Mouse (Mus musculus) hindbrain, embryonic 15.5 days (tissue): ENCODE results near the gene Acsf2. TPM values are rescaled to one million over a fixed set of nuclear protein-coding genes. Genes with fewer than 3 reads are reported as not detected.

Source experiments
- ATAC-seq: fragments of 200-750 bp; cut with Nextera tagmentation; 2 replicates; pipeline ENCODE4 v1.8.0; 2017; ENCODE audit warnings: low read depth, moderate number of reproducible peaks, moderate TSS enrichment; ENCODE audit not compliant: low FRiP score
- H3K27ac ChIP-seq: fragments of 300-500 bp; sonication (generic); replicated peaks from 2 replicates; pipeline ENCODE4 v1.5.1; 2015; ENCODE audit warnings: mild to moderate bottlenecking, inconsistent platforms
- H3K27me3 ChIP-seq: fragments of 300-500 bp; sonication (generic); 2 replicates; pipeline ENCODE4 v1.6.1; 2015; ENCODE audit warnings: control low read depth, inconsistent platforms
- H3K36me3 ChIP-seq: fragments of 300-500 bp; sonication (generic); 2 replicates; pipeline ENCODE4 v1.6.1; 2015; ENCODE audit warnings: control low read depth, inconsistent platforms
- H3K4me1 ChIP-seq: fragments of 300-500 bp; sonication (generic); replicated peaks from 2 replicates; pipeline ENCODE4 v1.6.1; 2015; ENCODE audit warnings: control low read depth, inconsistent platforms
- H3K4me2 ChIP-seq: fragments of 300-500 bp; sonication (generic); 2 replicates; pipeline ENCODE4 v1.6.1; 2015; ENCODE audit warnings: moderate library complexity, mild to moderate bottlenecking, inconsistent platforms
- H3K4me3 ChIP-seq: fragments of 300-500 bp; sonication (generic); 2 replicates; pipeline ENCODE4 v1.5.1; 2015; ENCODE audit warnings: mild to moderate bottlenecking, inconsistent platforms
- H3K9ac ChIP-seq: fragments of 300-500 bp; sonication (generic); 2 replicates; pipeline ENCODE4 v1.6.1; 2015; ENCODE audit warnings: inconsistent platforms
- H3K9me3 ChIP-seq: fragments of 300-500 bp; sonication (generic); 2 replicates; pipeline ENCODE4 v1.6.1; 2016; ENCODE audit warnings: control low read depth, inconsistent platforms
- WGBS: fragments of 180-500 bp; shearing (Covaris S2); methylation state at CpG from one replicate; pipeline ENCODE4 v1.1.7; 2015; 5-methylcytosine and 5-hydroxymethylcytosine counted together
- polyA plus RNA-seq: library from polyadenylated mRNA; unstranded; fragments of >200 nt; fragmentation: Nextera tagmentation; extraction: Ambion mirVana; gene quantifications from 2 replicates; pipeline ENCODE4 v1.2.1, GENCODE M21; 2015

Acsf2 gene
- polyA plus RNA-seq, 1 experiment from 2014 or later: 2.2 TPM

- Histone ChIP-seq H3K27ac (no peak overlapping the region), H3K4me2 (no peak overlapping the region), H3K36me3 (no peaks in the 10 kb centered on the region), H3K27me3 (no peaks in the 10 kb centered on the region), H3K4me3 (no peak overlapping the region), H3K4me1 (no peaks in the 10 kb centered on the region), H3K9ac (no peak overlapping the region), H3K9me3 (no peaks in the 10 kb centered on the region)
- WGBS: 75% methylated on average over 6 of the region's 6 CpGs
- no peak for ATAC-seq
These were observed 14.2 kb downstream of the Acsf2 start for GRCm38 (mm10) chr11:94587511-94587910.

- Histone ChIP-seq H3K36me3 (no peaks in the 10 kb centered on the region), H3K9me3 (no peaks in the 10 kb centered on the region), H3K4me1 (no peaks in the 10 kb centered on the region), H3K9ac (no peak overlapping the region), H3K4me3 (no peak overlapping the region), H3K4me2 (no peak overlapping the region), H3K27ac (no peak overlapping the region), H3K27me3 (no peaks in the 10 kb centered on the region)
- ATAC-seq: no peak
- WGBS: 95% methylated on average over 9 of the region's 9 CpGs
These were observed 16.6 kb downstream of the Acsf2 start for GRCm38 (mm10) chr11:94585091-94585490.

- 93% methylated on average over 5 of the region's 5 CpGs for WGBS
- no peaks in the 10 kb centered on the region for H3K36me3 ChIP-seq
- no peak overlapping the region for H3K4me2 ChIP-seq
- no peaks in the 10 kb centered on the region for H3K4me1 ChIP-seq
- no peaks in the 10 kb centered on the region for H3K9me3 ChIP-seq
- no peak for ATAC-seq
- no peak overlapping the region for H3K9ac ChIP-seq
- H3K27me3 ChIP-seq: no peaks in the 10 kb centered on the region
- H3K4me3 ChIP-seq: no peak overlapping the region
- no peak overlapping the region for H3K27ac ChIP-seq
These were observed 21.4 kb downstream of the Acsf2 start for GRCm38 (mm10) chr11:94580111-94580740.

- Histone ChIP-seq H3K36me3 (no peaks in the 10 kb centered on the region), H3K27me3 (no peaks in the 10 kb centered on the region), H3K4me3 (no peak overlapping the region), H3K9ac (no peak overlapping the region), H3K4me1 (no peaks in the 10 kb centered on the region), H3K9me3 (no peaks in the 10 kb centered on the region), H3K4me2 (no peak overlapping the region), H3K27ac (no peak overlapping the region)
- no peak for ATAC-seq
- WGBS: 85% methylated on average over 9 of the region's 9 CpGs
These were observed 25.3 kb downstream of the Acsf2 start for GRCm38 (mm10) chr11:94576361-94576760.

GRCm38 (mm10) chr11:94575036-94575435, 26.6 kb downstream of the Acsf2 start:
- Histone ChIP-seq H3K4me2 (no peak overlapping the region), H3K27me3 (no peaks in the 10 kb centered on the region), H3K9ac (no peak overlapping the region), H3K4me1 (no peaks in the 10 kb centered on the region), H3K27ac (no peak overlapping the region), H3K4me3 (no peak overlapping the region), H3K9me3 (no peaks in the 10 kb centered on the region), H3K36me3 (no peaks in the 10 kb centered on the region)
- 82% methylated on average over 2 of the region's 2 CpGs for WGBS
- no peak for ATAC-seq

- Histone ChIP-seq H3K9me3 (no peaks in the 10 kb centered on the region), H3K27me3 (no peaks in the 10 kb centered on the region), H3K9ac (no peak overlapping the region), H3K4me3 (no peak overlapping the region), H3K27ac (no peak overlapping the region), H3K36me3 (no peaks in the 10 kb centered on the region), H3K4me2 (no peak overlapping the region), H3K4me1 (no peaks in the 10 kb centered on the region)
- WGBS: 25% methylated on average over 6 of the region's 7 CpGs
- ATAC-seq: no peak
These were observed 27.1 kb downstream of the Acsf2 start for GRCm38 (mm10) chr11:94574560-94574959.

GRCm38 (mm10) chr11:94571850-94572249, 29.8 kb downstream of the Acsf2 start:
- no peaks in the 10 kb centered on the region for H3K9me3 ChIP-seq
- no peak overlapping the region for H3K27ac ChIP-seq
- no peak overlapping the region for H3K4me3 ChIP-seq
- ATAC-seq: no peak
- H3K9ac ChIP-seq: no peak overlapping the region
- no peaks in the 10 kb centered on the region for H3K4me1 ChIP-seq
- WGBS: 95% methylated on average over 1 of the region's 1 CpGs
- H3K27me3 ChIP-seq: no peaks in the 10 kb centered on the region
- no peak overlapping the region for H3K4me2 ChIP-seq
- H3K36me3 ChIP-seq: no peaks in the 10 kb centered on the region

GRCm38 (mm10) chr11:94570612-94571011, 31.1 kb downstream of the Acsf2 start:
- no peak overlapping the region for H3K9ac ChIP-seq
- 30% methylated on average over 9 of the region's 9 CpGs for WGBS
- no peak overlapping the region for H3K4me3 ChIP-seq
- ATAC-seq: no peak
- H3K4me2 ChIP-seq: no peak overlapping the region
- H3K36me3 ChIP-seq: no peaks in the 10 kb centered on the region
- no peak overlapping the region for H3K27ac ChIP-seq
- H3K4me1 ChIP-seq: no peaks in the 10 kb centered on the region
- peaks cover 7% of the 10 kb centered on the region for H3K27me3 ChIP-seq
- H3K9me3 ChIP-seq: no peaks in the 10 kb centered on the region

- ATAC-seq: no peak
- WGBS: 90% methylated on average over 7 of the region's 7 CpGs
- Histone ChIP-seq H3K4me1 (peaks cover 15% of the 10 kb centered on the region), H3K36me3 (no peaks in the 10 kb centered on the region), H3K27ac (no peak overlapping the region), H3K9ac (no peak overlapping the region), H3K4me3 (no peak overlapping the region), H3K4me2 (no peak overlapping the region), H3K27me3 (peaks cover 27% of the 10 kb centered on the region), H3K9me3 (no peaks in the 10 kb centered on the region)
These were observed 34.3 kb downstream of the Acsf2 start for GRCm38 (mm10) chr11:94567326-94567725.

- H3K4me2 ChIP-seq: no peak overlapping the region
- no peak overlapping the region for H3K9ac ChIP-seq
- H3K9me3 ChIP-seq: no peaks in the 10 kb centered on the region
- H3K27me3 ChIP-seq: peaks cover 27% of the 10 kb centered on the region
- no peak overlapping the region for H3K27ac ChIP-seq
- peaks cover 15% of the 10 kb centered on the region for H3K4me1 ChIP-seq
- no peaks in the 10 kb centered on the region for H3K36me3 ChIP-seq
- WGBS: 79% methylated on average over 6 of the region's 6 CpGs
- no peak for ATAC-seq
- H3K4me3 ChIP-seq: no peak overlapping the region
These were observed 35.1 kb downstream of the Acsf2 start for GRCm38 (mm10) chr11:94566534-94566933.

GRCm38 (mm10) chr11:94565151-94565479, 36.6 kb downstream of the Acsf2 start:
- no peak overlapping the region for H3K27ac ChIP-seq
- H3K9me3 ChIP-seq: no peaks in the 10 kb centered on the region
- H3K9ac ChIP-seq: peak overlapping the region; percentile 32; the same call in 1 of the 2 replicates
- peak overlapping the region; percentile 54 for H3K4me2 ChIP-seq
- 13% methylated on average over 16 of the region's 16 CpGs for whole genome bisulfite sequencing
- H3K4me1 ChIP-seq: peaks cover 15% of the 10 kb centered on the region
- peak overlapping the region; percentile 31 for H3K4me3 ChIP-seq
- no peak for ATAC-seq
- H3K27me3 ChIP-seq: peaks cover 27% of the 10 kb centered on the region
- H3K36me3 ChIP-seq: no peaks in the 10 kb centered on the region

GRCm38 (mm10) chr11:94564437-94565150, 37.1 kb downstream of the Acsf2 start, which contains the start of gene Chad:
Gene Chad (plus strand): TSS chr11:94565047.
- H3K27me3 ChIP-seq: peaks cover 27% of the 10 kb centered on the region
- H3K4me3 ChIP-seq: peak within 1 kb of the TSS; percentile 31
- no peak within 1 kb of the TSS for H3K27ac ChIP-seq
- 0 out of 2 replicates have a peak, but pooled peaks have one; percentile 31 for ATAC-seq
- WGBS: 2% methylated on average over 35 of the region's 35 CpGs
- peak within 1 kb of the TSS; percentile 54 for H3K4me2 ChIP-seq
- no peaks in the 10 kb centered on the region for H3K9me3 ChIP-seq
- peaks cover 15% of the 10 kb centered on the region for H3K4me1 ChIP-seq
- H3K36me3 ChIP-seq: no peaks in the 10 kb centered on the region
- peak within 1 kb of the TSS; percentile 32; the same call in 1 of the 2 replicates for H3K9ac ChIP-seq
